In genomic region chr8:90075796-90076195, GRCm38 (mm10) we compare ENCODE assay signal across 15 mouse cellular contexts.
DNase-seq lines count a peak whose midpoint lies in the region; ATAC-seq lines count a peak whose summit lies in the region.
"Had no signal": no experiment of that assay in that cellular context is flagged by ENCODE, and none has a peak within 500 bp of the region (broad histone marks: within the 10 kb centered on the region; RNA-seq: fewer than 3 reads in every experiment).

No protein-coding gene starts in this region.

- intact Hi-C loops in heart, postnatal 10 days (cut with DNase I): no loop called here
- intact Hi-C loops in left cerebral cortex, postnatal 10 days (cut with DNase I): no loop called here

- peak overlapping the region; percentile 89 for H3K27ac ChIP-seq in forebrain, embryonic 10.5 days
- no peak overlapping the region for H3K27ac ChIP-seq in forebrain, embryonic 16.5 days (ENCODE audit: low read length)
- H3K27ac ChIP-seq in hindbrain, embryonic 15.5 days (replicated peaks): peak overlapping the region; percentile 78
- H3K27ac ChIP-seq in midbrain, embryonic 15.5 days: peak overlapping the region; percentile 84
- H3K27ac ChIP-seq: heart, embryonic 10.5 days; layer of hippocampus, adult 2 months; liver, embryonic 12.5 days had no signal

- no peaks in the 10 kb centered on the region for H3K27me3 ChIP-seq in forebrain, embryonic 10.5 days (ENCODE audit: poor library complexity, severe bottlenecking)
- H3K27me3 ChIP-seq in forebrain, embryonic 16.5 days (replicated peaks; ENCODE audit: control insufficient read depth, insufficient read depth, low read length): no peaks in the 10 kb centered on the region
- no peaks in the 10 kb centered on the region for H3K27me3 ChIP-seq in hindbrain, embryonic 15.5 days
- no peaks in the 10 kb centered on the region for H3K27me3 ChIP-seq in midbrain, embryonic 15.5 days (replicated peaks)
- H3K27me3 ChIP-seq: CH12.LX; liver, embryonic 12.5 days had no signal

- no peak overlapping the region for H3K9ac ChIP-seq in forebrain, embryonic 16.5 days (replicated peaks; ENCODE audit: low read depth, low read length)
- H3K9ac ChIP-seq in hindbrain, embryonic 15.5 days: no peak overlapping the region
- no peak overlapping the region for H3K9ac ChIP-seq in midbrain, embryonic 15.5 days
- H3K9ac ChIP-seq: liver, embryonic 12.5 days had no signal

- no peak for ATAC-seq in forebrain, embryonic 16.5 days
- no peak for ATAC-seq in hindbrain, embryonic 15.5 days (ENCODE audit: low FRiP score, low read depth)
- ATAC-seq in midbrain, embryonic 15.5 days (replicated peaks): 0 out of 2 replicates have a peak, but pooled peaks have one; percentile 11
- ATAC-seq: liver, embryonic 12.5 days had no signal

- peak; percentile 44 for DNase-seq in forebrain, embryonic 10.5 days (ENCODE audit: extremely low spot score, low spot score)
- no peak for DNase-seq in heart, postnatal 10 days
- DNase-seq in kidney, adult 8-10 months: no peak
- DNase-seq in adrenal gland, postnatal 25 days: no peak
- no peak for DNase-seq in left cerebral cortex, postnatal 10 days (ENCODE audit: extremely low spot score in 1 of 2, low spot score in 2 of 2)
- DNase-seq: cerebellum, adult 18-20 months; heart, postnatal 36 days; kidney, adult 9 months had no signal

- no peak overlapping the region for H3K4me3 ChIP-seq in forebrain, embryonic 10.5 days
- no peak overlapping the region for H3K4me3 ChIP-seq in forebrain, embryonic 16.5 days (replicated peaks; ENCODE audit: low read length)
- no peak overlapping the region for H3K4me3 ChIP-seq in hindbrain, embryonic 15.5 days
- H3K4me3 ChIP-seq in midbrain, embryonic 15.5 days: no peak overlapping the region
- H3K4me3 ChIP-seq: heart, embryonic 10.5 days; layer of hippocampus, adult 2 months; liver, embryonic 12.5 days had no signal

- WGBS in forebrain, embryonic 10.5 days: 50% methylated on average over 5 of the region's 5 CpGs
- 12% methylated on average over 5 of the region's 5 CpGs for whole genome bisulfite sequencing in forebrain, embryonic 16.5 days
- 26% methylated on average over 5 of the region's 5 CpGs for WGBS in hindbrain, embryonic 15.5 days
- WGBS in midbrain, embryonic 15.5 days: 16% methylated on average over 5 of the region's 5 CpGs

- peaks cover 29% of the 10 kb centered on the region for H3K4me1 ChIP-seq in forebrain, embryonic 10.5 days
- peaks cover 15% of the 10 kb centered on the region for H3K4me1 ChIP-seq in forebrain, embryonic 16.5 days (replicated peaks; ENCODE audit: control insufficient read depth, insufficient read depth, low read length)
- peaks cover 18% of the 10 kb centered on the region for H3K4me1 ChIP-seq in hindbrain, embryonic 15.5 days (replicated peaks)
- H3K4me1 ChIP-seq in midbrain, embryonic 15.5 days: peaks cover 19% of the 10 kb centered on the region
- H3K4me1 ChIP-seq: liver, embryonic 12.5 days had no signal

- no peaks in the 10 kb centered on the region for H3K36me3 ChIP-seq in forebrain, embryonic 10.5 days (replicated peaks)
- H3K36me3 ChIP-seq in forebrain, embryonic 16.5 days (ENCODE audit: control insufficient read depth, insufficient read depth): no peaks in the 10 kb centered on the region
- no peaks in the 10 kb centered on the region for H3K36me3 ChIP-seq in hindbrain, embryonic 15.5 days
- H3K36me3 ChIP-seq in midbrain, embryonic 15.5 days (replicated peaks): no peaks in the 10 kb centered on the region
- H3K36me3 ChIP-seq: heart, embryonic 10.5 days; liver, embryonic 12.5 days had no signal

- H3K9me3 ChIP-seq in forebrain, embryonic 10.5 days: no peaks in the 10 kb centered on the region
- no peaks in the 10 kb centered on the region for H3K9me3 ChIP-seq in forebrain, embryonic 16.5 days (ENCODE audit: control insufficient read depth, low read length)
- H3K9me3 ChIP-seq in hindbrain, embryonic 15.5 days: no peaks in the 10 kb centered on the region
- H3K9me3 ChIP-seq in midbrain, embryonic 15.5 days: no peaks in the 10 kb centered on the region
- H3K9me3 ChIP-seq: heart, embryonic 10.5 days; liver, embryonic 12.5 days had no signal

- no peak overlapping the region for H3K4me2 ChIP-seq in forebrain, embryonic 16.5 days (ENCODE audit: low read length)
- no peak overlapping the region for H3K4me2 ChIP-seq in hindbrain, embryonic 15.5 days
- no peak overlapping the region for H3K4me2 ChIP-seq in midbrain, embryonic 15.5 days
- H3K4me2 ChIP-seq: liver, embryonic 12.5 days had no signal
